Mouse (Mus musculus) kidney, adult 2 months (tissue): ENCODE results near the gene AU041133. TPM values are rescaled to one million over a fixed set of nuclear protein-coding genes. Genes with fewer than 3 reads are reported as not detected.
"Not testable (repeated sequence)": the region's sequence is repeated elsewhere in the genome, so short reads cannot be mapped to it uniquely, and the experiment has no call there.

Experiments used
- DNase-seq: peaks from one replicate; pipeline ENCODE4 v3.0.0; 2021
- H3K27ac ChIP-seq: fragments of 200-500 bp; 2 replicates; pipeline ENCODE4 v1.5.1; 2012; ENCODE audit warnings: low read depth, low read length, control low read depth, inconsistent platforms; ENCODE audit not compliant: insufficient read depth
- H3K27me3 ChIP-seq: fragments of 200-500 bp; replicated peaks from 2 replicates; pipeline ENCODE4 v1.6.1; 2012; ENCODE audit warnings: mild to moderate bottlenecking, moderate library complexity, low read length, inconsistent platforms; ENCODE audit not compliant: control insufficient read depth, insufficient read depth
- H3K36me3 ChIP-seq: fragments of 200-500 bp; 2 replicates; pipeline ENCODE4 v1.6.1; 2012; ENCODE audit warnings: mild to moderate bottlenecking, moderate library complexity, low read length, inconsistent platforms; ENCODE audit not compliant: control insufficient read depth, insufficient read depth
- H3K4me1 ChIP-seq: fragments of 200-500 bp; 2 replicates; pipeline ENCODE4 v1.6.1; 2011; ENCODE audit warnings: low read length; ENCODE audit not compliant: control insufficient read depth, insufficient read depth
- H3K4me3 ChIP-seq: fragments of 200-500 bp; 2 replicates; pipeline ENCODE4 v1.5.1; 2011; ENCODE audit warnings: mild to moderate bottlenecking, low read depth, low read length, control low read depth; ENCODE audit not compliant: insufficient read depth
- CTCF ChIP-seq: fragments of 200-500 bp; conservative IDR thresholded peaks from 2 replicates; pipeline ENCODE4 v1.5.1; 2011; ENCODE audit warnings: low read depth, mild to moderate bottlenecking, control low read depth, low read length, moderate library complexity, mixed read lengths; ENCODE audit not compliant: insufficient read depth, insufficient read length
- POLR2A ChIP-seq: fragments of 200-500 bp; IDR thresholded peaks from one replicate; pipeline ENCODE4 v1.6.1; 2011; ENCODE audit warnings: low read depth, low read length, control low read depth
- WGBS: fragments of 180-500 bp; shearing (Covaris S2); methylation state at CpG from one replicate; pipeline ENCODE4 v1.1.7; 2018; 5-methylcytosine and 5-hydroxymethylcytosine counted together
- polyA plus RNA-seq: library from polyadenylated mRNA; depleted of rRNA; stranded (reverse); fragments of >200 nt; gene quantifications from 2 replicates; pipeline ENCODE4 v1.2.3, GENCODE M21; 2012; rRNA removed

AU041133 gene
- 0.29 and 0.61 TPM in 2 replicates for polyA plus RNA-seq

DNA sequence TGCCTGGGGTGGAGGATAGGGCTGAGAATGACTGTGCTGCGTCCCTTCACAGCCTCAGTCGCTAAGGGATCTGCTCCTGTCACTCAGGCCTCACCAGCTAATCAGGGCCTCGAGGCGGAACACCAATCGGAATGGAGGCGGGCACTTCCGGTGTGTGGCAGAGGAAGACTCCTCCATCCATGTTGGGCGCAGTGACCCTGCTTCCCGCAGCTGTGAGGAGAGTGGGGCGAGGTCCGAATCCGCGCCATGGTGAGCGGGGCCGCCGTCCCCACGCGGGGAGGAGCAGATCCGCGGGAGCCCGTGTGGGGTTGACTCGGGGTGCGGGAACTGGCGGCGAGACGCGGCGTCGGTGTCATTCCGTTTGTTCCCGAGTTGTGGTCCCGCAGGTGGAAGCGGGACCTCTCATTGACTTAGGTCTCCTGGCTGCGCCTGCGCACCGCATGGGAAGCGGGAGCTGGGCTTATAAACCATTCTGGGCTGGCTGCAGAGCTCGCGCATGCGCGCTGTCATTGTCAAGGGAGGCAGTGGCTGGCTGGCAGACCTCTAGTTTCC lies at the start of gene AU041133:
Gene AU041133, plus strand, starts transcription at position 164 of the 552 bp plus-strand sequence.
- peak; percentile 92 for DNase-seq
- H3K4me1 ChIP-seq, result no peaks in the 10 kb centered on the region
- no peaks in the 10 kb centered on the region for H3K36me3 ChIP-seq
- TF ChIP-seq POLR2A, result peak; percentile 49
- no peak for TF ChIP-seq CTCF
- H3K27me3 ChIP-seq, result no peaks in the 10 kb centered on the region
- peak within 1 kb of the TSS; percentile 65 for H3K4me3 ChIP-seq
- WGBS, result 1% methylated on average over 41 of the region's 41 CpGs
- H3K27ac ChIP-seq, result 0 out of 2 replicates have a peak within 1 kb of the TSS, but pooled peaks have one; percentile 22

DNA sequence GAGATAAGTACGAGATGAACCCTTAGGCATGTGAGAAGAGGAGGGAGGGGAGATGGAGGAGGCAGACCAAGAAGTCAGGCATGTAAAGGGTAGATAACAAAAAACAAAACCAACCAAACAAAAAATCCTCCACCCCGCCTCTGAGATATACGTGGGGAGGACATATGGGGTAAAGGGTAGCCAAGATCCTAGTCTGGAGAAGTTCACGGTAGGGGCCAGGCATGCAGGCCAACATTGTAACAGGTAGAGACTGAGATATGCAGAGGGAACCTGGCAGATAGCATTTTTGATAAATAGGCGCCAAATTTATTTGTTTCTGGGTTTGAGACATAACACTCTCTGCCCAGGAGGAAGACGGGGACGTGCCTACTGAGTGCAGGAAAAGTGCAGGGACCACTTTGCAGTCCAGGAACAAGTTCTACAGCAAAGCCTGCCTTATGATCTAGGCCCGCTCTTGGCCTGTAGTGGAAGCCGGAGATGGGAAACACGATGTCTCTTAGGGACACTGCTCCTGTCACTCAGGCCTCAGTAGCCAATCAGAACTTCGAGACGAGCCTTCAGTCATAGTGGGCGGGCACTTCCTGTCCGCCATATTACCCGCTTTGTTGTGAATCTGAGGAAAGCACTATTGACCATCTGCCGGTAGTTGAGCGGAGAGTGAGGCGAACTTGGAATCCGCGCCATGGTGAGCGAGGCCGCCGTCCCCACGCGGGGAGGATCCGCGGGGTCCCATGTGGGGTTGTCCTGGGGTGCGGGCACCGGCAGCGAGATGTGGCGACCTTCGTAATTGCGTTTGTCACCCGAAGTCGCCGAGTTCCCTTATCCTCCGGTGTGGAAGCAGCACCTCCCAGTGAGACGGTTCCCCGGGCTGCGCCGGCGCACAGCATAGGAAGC lies 44.8 kb upstream of the AU041133 start, which contains the start of gene BC024063:
Gene BC024063, plus strand, starts transcription at position 626 of the 894 bp plus-strand sequence.
- peak within 1 kb of the TSS; percentile 51 for H3K4me3 ChIP-seq
- H3K27ac ChIP-seq, H3K4me1 ChIP-seq, H3K27me3 ChIP-seq, H3K36me3 ChIP-seq: not testable (repeated sequence)
- peak; percentile 70 for DNase-seq
- 17% methylated on average over 42 of the region's 42 CpGs for WGBS

DNA sequence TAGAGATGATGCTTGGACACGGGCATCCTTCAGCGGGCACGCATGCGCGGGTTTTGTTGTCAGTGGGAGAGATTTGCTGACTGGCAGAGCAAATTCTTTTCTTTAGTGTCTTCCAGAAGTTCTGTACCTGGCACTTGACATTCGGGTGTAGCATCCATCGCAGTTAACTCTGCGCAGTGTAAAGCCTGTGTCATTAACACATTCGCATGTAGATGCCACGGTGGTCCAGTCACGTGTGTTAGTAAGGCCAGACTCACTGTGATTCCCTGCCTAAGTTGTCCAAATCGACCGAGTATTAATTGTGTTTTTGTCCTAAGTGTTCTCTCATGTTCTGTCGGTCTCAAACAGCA lies 44.2 kb upstream of the AU041133 start:
- peak overlapping the region; percentile 51 for H3K4me3 ChIP-seq
- not testable (repeated sequence) for H3K4me1 ChIP-seq, DNase-seq, H3K27ac ChIP-seq, H3K27me3 ChIP-seq, H3K36me3 ChIP-seq
- WGBS, result 20% methylated on average over 14 of the region's 14 CpGs

DNA sequence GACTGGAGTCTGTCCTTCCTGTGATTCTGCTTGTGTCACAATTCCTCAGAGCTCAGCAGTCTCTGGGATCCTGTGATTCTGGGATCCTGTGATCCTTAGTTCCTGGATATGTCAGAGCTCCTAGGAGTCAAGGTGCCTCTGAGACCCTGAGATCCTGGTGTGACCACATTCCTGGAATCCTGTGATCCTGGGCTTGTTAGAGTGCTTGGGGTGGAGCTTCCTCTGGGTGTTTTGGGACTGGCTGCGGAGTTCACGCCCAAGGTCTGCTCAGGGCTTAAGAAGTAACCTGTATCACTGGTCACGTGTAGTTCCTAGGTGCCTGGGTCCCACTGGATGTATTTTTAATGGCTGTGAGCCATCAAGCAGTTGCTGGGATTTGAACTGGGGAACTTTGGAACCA lies 10.6 kb upstream of the AU041133 start:
- Histone ChIP-seq H3K4me3 (no peak overlapping the region), H3K27ac (no peak overlapping the region), H3K36me3 (no peaks in the 10 kb centered on the region), H3K27me3 (no peaks in the 10 kb centered on the region), H3K4me1 (no peaks in the 10 kb centered on the region)
- WGBS, result 80% methylated on average over 3 of the region's 3 CpGs
- no peak for DNase-seq
- no peak for TF ChIP-seq CTCF
- TF ChIP-seq POLR2A, result no peak

DNA sequence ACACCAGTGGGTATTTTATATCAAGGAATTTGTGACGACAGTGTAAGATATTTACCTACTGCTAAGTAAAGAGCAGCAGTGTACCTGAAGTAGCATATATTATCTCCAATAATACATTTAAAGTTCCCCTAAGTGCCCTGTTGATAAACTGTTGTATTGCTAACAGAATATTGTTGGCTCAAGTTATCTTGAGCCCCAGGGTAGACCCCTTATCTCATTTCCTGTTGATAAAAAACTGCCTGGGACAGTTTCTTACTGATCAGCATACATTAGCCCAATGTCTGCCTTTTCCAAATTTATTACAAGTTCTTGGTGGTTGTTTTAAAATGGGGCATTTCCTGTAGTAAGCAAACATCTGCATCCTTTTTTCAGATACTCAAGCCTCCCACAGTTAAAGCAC lies 17.5 kb downstream of the AU041133 start:
- no peak overlapping the region for H3K27ac ChIP-seq

DNA sequence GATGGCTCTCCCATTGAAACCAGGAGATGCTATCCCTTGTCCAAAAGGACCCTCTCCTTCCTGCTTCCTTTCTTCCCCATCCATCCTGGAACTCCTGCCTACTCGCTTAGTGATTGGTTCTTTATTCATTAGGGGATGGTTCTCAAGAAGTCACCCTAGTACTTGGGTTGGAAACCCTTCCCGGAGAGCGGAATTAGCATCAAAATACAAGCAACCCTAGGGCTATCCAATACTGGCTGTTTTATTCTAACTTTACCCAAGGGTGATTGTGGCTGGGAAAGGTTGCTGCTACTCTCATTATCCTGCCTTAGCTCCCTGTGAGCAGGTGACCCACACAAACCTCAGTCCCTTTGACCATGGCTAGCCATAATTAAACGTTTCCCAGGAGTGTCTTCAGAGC lies 19.8 kb downstream of the AU041133 start:
- Histone ChIP-seq H3K4me1 (no peaks in the 10 kb centered on the region), H3K4me3 (no peak overlapping the region), H3K36me3 (peaks cover 26% of the 10 kb centered on the region), H3K27ac (no peak overlapping the region), H3K27me3 (no peaks in the 10 kb centered on the region)
- no peak for DNase-seq
- WGBS, result 84% methylated on average over 4 of the region's 4 CpGs
- TF ChIP-seq POLR2A, result no peak
- no peak for TF ChIP-seq CTCF

More for the DNA sequence above, 17.5 kb downstream of the AU041133 start:
- H3K36me3 ChIP-seq, result peaks cover 21% of the 10 kb centered on the region
- no peaks in the 10 kb centered on the region for H3K27me3 ChIP-seq
- TF ChIP-seq POLR2A (no peak), CTCF (no peak)
- H3K4me3 ChIP-seq, result no peak overlapping the region
- H3K4me1 ChIP-seq, result no peaks in the 10 kb centered on the region
- 100% methylated on average over 1 of the region's 1 CpGs for WGBS
- DNase-seq, result no peak

DNA sequence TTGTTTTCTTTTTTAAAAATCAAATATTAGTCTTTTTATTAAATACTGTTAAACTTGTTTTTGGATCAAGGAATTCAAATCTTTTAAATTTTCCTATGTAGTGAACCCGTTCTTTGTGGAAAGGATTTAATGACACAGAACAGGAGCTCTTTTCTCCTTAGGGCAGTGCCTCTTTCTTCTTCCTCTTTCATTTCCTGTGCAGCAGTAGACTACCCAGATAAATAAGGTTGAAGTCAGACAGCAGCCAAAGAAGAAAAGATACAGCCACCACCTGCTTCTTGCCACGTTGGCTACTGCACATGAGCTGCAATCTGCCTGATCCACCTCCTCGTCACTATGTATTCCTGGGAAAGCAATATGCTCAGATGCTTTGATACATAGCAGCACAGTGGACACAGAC lies 40.0 kb downstream of the AU041133 start:
- Histone ChIP-seq H3K4me3 (no peak overlapping the region), H3K27ac (no peak overlapping the region), H3K36me3 (no peaks in the 10 kb centered on the region), H3K4me1 (no peaks in the 10 kb centered on the region), H3K27me3 (no peaks in the 10 kb centered on the region; the same call in 1 of the 2 replicates)
- WGBS, result 75% methylated on average over 3 of the region's 3 CpGs
- DNase-seq, result no peak
- no peak for TF ChIP-seq CTCF
- TF ChIP-seq POLR2A, result no peak
